Mouse (Mus musculus): Measurements from ENCODE around the gene Esyt1. TPM values are rescaled to one million over a fixed set of nuclear protein-coding genes. Genes with fewer than 3 reads are reported as not detected.

The Esyt1 gene
- polyA plus RNA-seq, 2 experiments, result 7.0 to 10.3 TPM

- Histone ChIP-seq H3K9me3 (ENCODE audit: control insufficient read depth, low read length) (no peaks in the 10 kb centered on the region), H3K9ac (replicated peaks) (no peak overlapping the region), H3K27me3 (ENCODE audit: control insufficient read depth, insufficient read depth, low read length) (no peaks in the 10 kb centered on the region), H3K4me3 (ENCODE audit: insufficient read depth in 1 of 2, low read depth in 2 of 2, low read length in 2 of 2) (no peak overlapping the region), H3K27ac (no peak overlapping the region), H3K4me2 (ENCODE audit: low read depth) (no peak overlapping the region), H3K36me3 (replicated peaks; ENCODE audit: control insufficient read depth, insufficient read depth, low read depth) (no peaks in the 10 kb centered on the region; the same call in 1 of the 2 replicates), H3K4me1 (replicated peaks; ENCODE audit: control insufficient read depth in 2 of 2, insufficient read depth in 2 of 2, low read length in 1 of 2) (peaks cover 3 to 21% of the 10 kb centered on the region in 2 experiments; a peak in 3 of 4 replicates)
- WGBS (ENCODE audit: insufficient replicate concordance), result 86% methylated on average over 12 of the region's 12 CpGs
- DNase-seq (ENCODE audit: low read depth in 3 of 3, low spot score in 3 of 3) (no peak), ATAC-seq (ENCODE audit: insufficient read depth) (no peak)
- TF ChIP-seq CTCF (IDR thresholded peaks at IDR 0.05; ENCODE audit: low read depth) (no peak), EP300 (IDR thresholded peaks at IDR 0.05; ENCODE audit: low read depth) (no peak)
These were observed 13.9 kb downstream of the Esyt1 start for GRCm38 (mm10) chr10:128511761-128512160.

GRCm38 (mm10) chr10:128511189-128511588, 14.5 kb downstream of the Esyt1 start:
- Histone ChIP-seq H3K27ac (no peak overlapping the region), H3K9me3 (ENCODE audit: control insufficient read depth, low read length) (no peaks in the 10 kb centered on the region), H3K9ac (replicated peaks) (no peak overlapping the region), H3K4me1 (replicated peaks; ENCODE audit: control insufficient read depth in 2 of 2, insufficient read depth in 2 of 2, low read length in 1 of 2) (peaks cover 3 to 15% of the 10 kb centered on the region in 2 experiments; a peak in 3 of 4 replicates), H3K4me3 (ENCODE audit: insufficient read depth in 1 of 2, low read depth in 2 of 2, low read length in 2 of 2) (no peak overlapping the region), H3K4me2 (ENCODE audit: low read depth) (no peak overlapping the region), H3K27me3 (ENCODE audit: control insufficient read depth, insufficient read depth, low read length) (no peaks in the 10 kb centered on the region), H3K36me3 (replicated peaks; ENCODE audit: control insufficient read depth, insufficient read depth, low read depth) (no peaks in the 10 kb centered on the region; the same call in 1 of the 2 replicates)
- no peak for TF ChIP-seq EP300 (IDR thresholded peaks at IDR 0.05; ENCODE audit: low read depth)
- TF ChIP-seq CTCF (IDR thresholded peaks at IDR 0.05; ENCODE audit: low read depth), result no peak
- DNase-seq (ENCODE audit: low read depth in 3 of 3, low spot score in 3 of 3) (no peak), ATAC-seq (ENCODE audit: insufficient read depth) (peak; percentile 37; the same call in 1 of the 2 replicates)
- 66% methylated on average over 9 of the region's 9 CpGs for WGBS (ENCODE audit: insufficient replicate concordance)

- no peak overlapping the region for H3K4me2 ChIP-seq (ENCODE audit: low read depth)
- no peaks in the 10 kb centered on the region for H3K27me3 ChIP-seq (ENCODE audit: control insufficient read depth, insufficient read depth, low read length)
- WGBS (ENCODE audit: insufficient replicate concordance), result 87% methylated on average over 11 of the region's 11 CpGs
- no peaks in the 10 kb centered on the region for H3K9me3 ChIP-seq (ENCODE audit: control insufficient read depth, low read length)
- no peak overlapping the region for H3K4me3 ChIP-seq (ENCODE audit: insufficient read depth in 1 of 2, low read depth in 2 of 2, low read length in 2 of 2)
- peaks cover 3 to 13% of the 10 kb centered on the region in 2 experiments for H3K4me1 ChIP-seq (replicated peaks; ENCODE audit: control insufficient read depth in 2 of 2, insufficient read depth in 2 of 2, low read length in 1 of 2)
- no peak overlapping the region for H3K9ac ChIP-seq (replicated peaks)
- no peak for DNase-seq (ENCODE audit: low read depth in 3 of 3, low spot score in 3 of 3)
- TF ChIP-seq CTCF (IDR thresholded peaks at IDR 0.05; ENCODE audit: low read depth), result no peak
- no peak for ATAC-seq (ENCODE audit: insufficient read depth)
- no peak overlapping the region for H3K27ac ChIP-seq
- H3K36me3 ChIP-seq (replicated peaks; ENCODE audit: control insufficient read depth, insufficient read depth, low read depth), result no peaks in the 10 kb centered on the region; the same call in 1 of the 2 replicates
These were observed 15.4 kb downstream of the Esyt1 start for GRCm38 (mm10) chr10:128510301-128510700.

- no peaks in the 10 kb centered on the region for H3K27me3 ChIP-seq (ENCODE audit: control insufficient read depth, insufficient read depth, low read length)
- no peak overlapping the region for H3K9ac ChIP-seq (replicated peaks)
- DNase-seq (ENCODE audit: low read depth in 3 of 3, low spot score in 3 of 3), result no peak
- no peak overlapping the region for H3K4me2 ChIP-seq (ENCODE audit: low read depth)
- no peaks in the 10 kb centered on the region; the same call in 1 of the 2 replicates for H3K36me3 ChIP-seq (replicated peaks; ENCODE audit: control insufficient read depth, insufficient read depth, low read depth)
- no peak overlapping the region for H3K27ac ChIP-seq
- ATAC-seq (ENCODE audit: insufficient read depth), result no peak
- H3K4me1 ChIP-seq (replicated peaks; ENCODE audit: control insufficient read depth in 2 of 2, insufficient read depth in 2 of 2, low read length in 1 of 2), result peaks cover 7 to 13% of the 10 kb centered on the region in 2 experiments
- no peaks in the 10 kb centered on the region for H3K9me3 ChIP-seq (ENCODE audit: control insufficient read depth, low read length)
- no peak overlapping the region for H3K4me3 ChIP-seq (ENCODE audit: insufficient read depth in 1 of 2, low read depth in 2 of 2, low read length in 2 of 2)
- WGBS (ENCODE audit: insufficient replicate concordance), result 78% methylated on average over 4 of the region's 4 CpGs
- TF ChIP-seq EP300 (IDR thresholded peaks at IDR 0.05; ENCODE audit: low read depth) (no peak), CTCF (IDR thresholded peaks at IDR 0.05; ENCODE audit: low read depth) (no peak)
These were observed 15.8 kb downstream of the Esyt1 start for GRCm38 (mm10) chr10:128509831-128510230.

GRCm38 (mm10) chr10:128509203-128509602, 16.5 kb downstream of the Esyt1 start:
- 75% methylated on average over 9 of the region's 9 CpGs for WGBS (ENCODE audit: insufficient replicate concordance)

More at GRCm38 (mm10) chr10:128509203-128509602, 16.5 kb downstream of the Esyt1 start:
- Histone ChIP-seq H3K9ac (replicated peaks) (no peak overlapping the region), H3K4me1 (replicated peaks; ENCODE audit: control insufficient read depth in 2 of 2, insufficient read depth in 2 of 2, low read length in 1 of 2) (peaks cover 12 to 19% of the 10 kb centered on the region in 2 experiments), H3K27me3 (ENCODE audit: control insufficient read depth, insufficient read depth, low read length) (no peaks in the 10 kb centered on the region), H3K4me2 (ENCODE audit: low read depth) (no peak overlapping the region), H3K9me3 (ENCODE audit: control insufficient read depth, low read length) (no peaks in the 10 kb centered on the region), H3K36me3 (replicated peaks; ENCODE audit: control insufficient read depth, insufficient read depth, low read depth) (no peaks in the 10 kb centered on the region; the same call in 1 of the 2 replicates), H3K27ac (no peak overlapping the region), H3K4me3 (ENCODE audit: insufficient read depth in 1 of 2, low read depth in 2 of 2, low read length in 2 of 2) (no peak overlapping the region)
- no peak for ATAC-seq (ENCODE audit: insufficient read depth)
- TF ChIP-seq CTCF (IDR thresholded peaks at IDR 0.05; ENCODE audit: low read depth) (no peak), EP300 (IDR thresholded peaks at IDR 0.05; ENCODE audit: low read depth) (no peak)
- no peak for DNase-seq (ENCODE audit: low read depth in 3 of 3, low spot score in 3 of 3)

Measured in liver, embryonic 14.5 days (tissue).